ENCODE assay signal across 9 mouse cellular contexts in the genomic region with DNA sequence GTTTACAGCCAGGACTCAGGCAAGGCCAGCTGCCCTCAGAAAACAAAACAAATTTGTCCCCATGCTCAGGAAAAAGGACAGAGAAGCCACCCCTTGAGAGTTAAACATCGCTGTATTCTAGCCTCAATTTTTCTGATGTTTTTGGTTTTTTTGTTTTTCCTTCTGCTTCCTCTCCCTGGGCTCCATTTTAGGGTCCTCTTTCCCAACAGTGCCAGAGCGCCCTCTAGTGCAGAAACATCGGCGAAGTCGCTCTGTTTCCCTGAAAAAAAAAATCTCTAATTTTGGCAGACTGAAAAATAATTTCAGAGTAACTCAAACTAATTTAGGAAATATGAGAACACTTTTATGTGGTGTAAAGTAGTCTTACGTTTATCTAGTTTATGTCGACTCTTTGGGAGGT. TPM values are rescaled to one million over a fixed set of nuclear protein-coding genes. Genes with fewer than 3 reads are reported as not detected.
A peak's percentile ranks its signal among the peaks of the same experiment; 100 is the strongest.
DNase-seq lines count a peak whose midpoint lies in the region; ATAC-seq lines count a peak whose summit lies in the region.
"Had no signal": no experiment of that assay in that cellular context is flagged by ENCODE, and none has a peak within 500 bp of the region (broad histone marks: within the 10 kb centered on the region; RNA-seq: fewer than 3 reads in every experiment).

No protein-coding gene starts in this region.

- no peaks in the 10 kb centered on the region for H3K9me3 ChIP-seq in hindbrain, embryonic 11.5 days (ENCODE audit: control insufficient read depth, low read length)
- no peaks in the 10 kb centered on the region for H3K9me3 ChIP-seq in hindbrain, embryonic 13.5 days
- H3K9me3 ChIP-seq in hindbrain, embryonic 15.5 days, result no peaks in the 10 kb centered on the region

- H3K4me1 ChIP-seq in hindbrain, embryonic 11.5 days (replicated peaks; ENCODE audit: control insufficient read depth, insufficient read depth, low read length), result no peaks in the 10 kb centered on the region
- no peaks in the 10 kb centered on the region for H3K4me1 ChIP-seq in hindbrain, embryonic 13.5 days (replicated peaks)
- no peaks in the 10 kb centered on the region for H3K4me1 ChIP-seq in hindbrain, embryonic 15.5 days (replicated peaks)

- 6% methylated on average over 7 of the region's 7 CpGs for WGBS in hindbrain, embryonic 11.5 days
- 5% methylated on average over 7 of the region's 7 CpGs for WGBS in hindbrain, embryonic 13.5 days
- 6% methylated on average over 7 of the region's 7 CpGs for WGBS in hindbrain, embryonic 15.5 days

- no peak overlapping the region for H3K9ac ChIP-seq in hindbrain, embryonic 11.5 days (ENCODE audit: low read depth, low read length)
- no peak overlapping the region for H3K9ac ChIP-seq in hindbrain, embryonic 13.5 days
- H3K9ac ChIP-seq in hindbrain, embryonic 15.5 days, result no peak overlapping the region

- H3K4me3 ChIP-seq in hindbrain, embryonic 11.5 days (ENCODE audit: low read depth, low read length), result no peak overlapping the region
- H3K4me3 ChIP-seq in hindbrain, embryonic 13.5 days, result no peak overlapping the region
- no peak overlapping the region for H3K4me3 ChIP-seq in hindbrain, embryonic 15.5 days

- no peaks in the 10 kb centered on the region for H3K27me3 ChIP-seq in hindbrain, embryonic 11.5 days (ENCODE audit: control insufficient read depth, insufficient read depth, low read length)
- no peaks in the 10 kb centered on the region for H3K27me3 ChIP-seq in hindbrain, embryonic 13.5 days
- H3K27me3 ChIP-seq in hindbrain, embryonic 15.5 days, result no peaks in the 10 kb centered on the region

- H3K4me2 ChIP-seq in hindbrain, embryonic 11.5 days (replicated peaks; ENCODE audit: low read depth, low read length), result no peak overlapping the region
- H3K4me2 ChIP-seq in hindbrain, embryonic 13.5 days, result no peak overlapping the region
- H3K4me2 ChIP-seq in hindbrain, embryonic 15.5 days, result peak overlapping the region; percentile 20

- ATAC-seq in hindbrain, embryonic 11.5 days (ENCODE audit: low FRiP score), result no peak
- no peak for ATAC-seq in hindbrain, embryonic 13.5 days (ENCODE audit: low FRiP score)
- no peak for ATAC-seq in hindbrain, embryonic 15.5 days (ENCODE audit: low FRiP score, low read depth)

- peak; percentile 86 for DNase-seq in hindbrain, embryonic 11.5 days (ENCODE audit: low spot score)
- peak; percentile 58 for DNase-seq in adrenal gland, adult 2 months
- peak; percentile 90 for DNase-seq in embryo, embryonic 11 days
- peak; percentile 79 for DNase-seq in left cerebral cortex, postnatal 4 days
- peak; percentile 65 for DNase-seq in naive thymus-derived CD4-positive, alpha-beta T cell, adult 2 months (ENCODE audit: low read depth)
- peak; percentile 30 to 40 for DNase-seq in thymus, postnatal 36 days

- intact Hi-C loops in left cerebral cortex, postnatal 4 days (cut with DNase I), result loop anchor here (10.0 kb wide), 2 partner anchors 414 to 964 kb away; no protein-coding TSS in a partner anchor

- no peaks in the 10 kb centered on the region for H3K36me3 ChIP-seq in hindbrain, embryonic 11.5 days (ENCODE audit: control insufficient read depth, insufficient read depth, low read length)
- no peaks in the 10 kb centered on the region for H3K36me3 ChIP-seq in hindbrain, embryonic 13.5 days
- H3K36me3 ChIP-seq in hindbrain, embryonic 15.5 days, result no peaks in the 10 kb centered on the region

- H3K27ac ChIP-seq in hindbrain, embryonic 11.5 days (ENCODE audit: low read depth, low read length), result no peak overlapping the region
- no peak overlapping the region for H3K27ac ChIP-seq in hindbrain, embryonic 13.5 days
- H3K27ac ChIP-seq in hindbrain, embryonic 15.5 days (replicated peaks), result no peak overlapping the region

RNA-seq across cellular contexts. Expression of gene Dmgdh, which starts 44.7 kb away (rescaled TPM):
- 0.17 and 0.24 TPM in 2 replicates for polyA plus RNA-seq in hindbrain, embryonic 11.5 days (2014; fragmentation: Nextera tagmentation; extraction: Ambion mirVana)
- polyA plus RNA-seq in hindbrain, embryonic 13.5 days (2015; fragmentation: Nextera tagmentation; extraction: Ambion mirVana), result 0.14 and 0.66 TPM in 2 replicates
- under 1 TPM in 1 of 2 experiments, not detected in 1; 0.89 TPM for total RNA-seq in adrenal gland, adult 2 months (2021)
- 0.17 TPM in 1 of 2 replicates, not detected in the other for polyA plus RNA-seq in adrenal gland, adult 2 months (2012; rRNA removed)
- 0.30 and 0.31 TPM in 2 replicates for polyA plus RNA-seq in hindbrain, embryonic 15.5 days (2015; fragmentation: Nextera tagmentation; extraction: Ambion mirVana)
- under 1 TPM; 0.83 to 0.86 TPM for total RNA-seq in left cerebral cortex, postnatal 4 days (2021)
- total RNA-seq: neutrophil, adult 5-6 weeks had no signal

RNA-seq across cellular contexts. Expression of gene Bhmt2, which starts 44.8 kb away (rescaled TPM):
- polyA plus RNA-seq in hindbrain, embryonic 11.5 days (2014; fragmentation: Nextera tagmentation; extraction: Ambion mirVana), result 0.11 TPM in 1 of 2 replicates, not detected in the other
- 0.09 and 0.13 TPM in 2 replicates for polyA plus RNA-seq in hindbrain, embryonic 13.5 days (2015; fragmentation: Nextera tagmentation; extraction: Ambion mirVana)
- total RNA-seq in adrenal gland, adult 2 months (2021), result under 1 TPM; 0.17 to 0.66 TPM
- 0.08 TPM in 1 of 2 replicates, not detected in the other for polyA plus RNA-seq in adrenal gland, adult 2 months (2012; rRNA removed)
- 0.09 and 0.10 TPM in 2 replicates for polyA plus RNA-seq in hindbrain, embryonic 15.5 days (2015; fragmentation: Nextera tagmentation; extraction: Ambion mirVana)
- under 1 TPM in 1 of 2 experiments, not detected in 1; 0.20 TPM for total RNA-seq in left cerebral cortex, postnatal 4 days (2021)
- total RNA-seq: neutrophil, adult 5-6 weeks had no signal

RNA-seq across cellular contexts. Expression of gene Arsb, which starts 52.5 kb away (rescaled TPM):
- polyA plus RNA-seq in hindbrain, embryonic 11.5 days (2014; fragmentation: Nextera tagmentation; extraction: Ambion mirVana), result 6.4 and 7.0 TPM in 2 replicates
- 6.1 and 7.4 TPM in 2 replicates for polyA plus RNA-seq in hindbrain, embryonic 13.5 days (2015; fragmentation: Nextera tagmentation; extraction: Ambion mirVana)
- 10 to 100 TPM; 37.4 to 46.8 TPM for total RNA-seq in adrenal gland, adult 2 months (2021)
- 45.4 and 57.5 TPM in 2 replicates for polyA plus RNA-seq in adrenal gland, adult 2 months (2012; rRNA removed)
- 10.7 and 11.0 TPM in 2 replicates for polyA plus RNA-seq in hindbrain, embryonic 15.5 days (2015; fragmentation: Nextera tagmentation; extraction: Ambion mirVana)
- 10 to 100 TPM; 31.7 to 34.8 TPM for total RNA-seq in left cerebral cortex, postnatal 4 days (2021)

Comparison
In these comparisons a context has a peak if more than half of its experiments do, and no peak if none do; other contexts are left out.
1. DNase-seq: peak in every context shown above with its lines; median percentile 90 in embryo, embryonic 11 days; 86 in hindbrain, embryonic 11.5 days; 79 in left cerebral cortex, postnatal 4 days; 65 in naive thymus-derived CD4-positive, alpha-beta T cell, adult 2 months; 58 in adrenal gland, adult 2 months; 35 in thymus, postnatal 36 days.